In the genomic region with DNA sequence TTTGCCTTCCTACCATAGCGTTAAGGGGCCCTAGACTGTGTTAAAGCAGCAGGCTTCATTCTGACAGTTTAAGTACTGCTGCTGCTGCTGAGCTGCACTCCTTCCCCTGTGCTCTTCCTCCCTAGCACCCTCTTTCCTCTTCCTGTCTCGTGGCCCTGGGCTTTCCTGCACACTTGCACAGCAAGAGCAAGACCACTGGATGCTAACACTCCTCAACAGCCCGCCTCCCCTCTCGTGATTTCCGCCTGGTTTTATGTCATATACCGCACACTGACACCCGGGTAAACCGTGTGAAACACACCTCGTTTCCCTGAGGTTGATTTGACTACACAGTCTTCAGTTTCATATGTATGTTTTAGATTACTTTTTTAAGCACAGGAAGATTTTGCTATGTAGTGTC, we compare ENCODE assay signal across 27 mouse cellular contexts.
A peak's percentile ranks its signal among the peaks of the same experiment; 100 is the strongest.
DNase-seq lines count a peak whose midpoint lies in the region.
"Had no signal": no experiment of that assay in that cellular context is flagged by ENCODE, and none has a peak within 500 bp of the region (broad histone marks: within the 10 kb centered on the region; RNA-seq: fewer than 3 reads in every experiment).

No protein-coding gene starts in this region.

- H3K36me3 ChIP-seq in macrophage (ENCODE audit: inconsistent target), result peaks cover 50% of the 10 kb centered on the region

- peak; percentile 58 for DNase-seq in heart, adult 11 months
- DNase-seq in heart, adult 8-10 months (ENCODE audit: low spot score), result no peak
- DNase-seq in naive thymus-derived CD4-positive, alpha-beta T cell, adult 2 months (ENCODE audit: low read depth), result peak; percentile 36
- no peak for DNase-seq in adipocyte (ENCODE audit: low spot score)
- no peak for DNase-seq in adrenal gland, postnatal 36 days
- no peak for DNase-seq in thymus, adult 18-20 months
- DNase-seq: adrenal gland, adult 2 months; cerebellum, adult 2 months; cerebellum, postnatal 14 days; gastrocnemius, postnatal 14 days; heart, adult 18-20 months; heart, postnatal 4 days; kidney, adult 2 months; kidney, postnatal 36 days; left cerebral cortex, postnatal 4 days; liver, postnatal 0 days; lung, postnatal 36 days; right cerebral cortex, postnatal 4 days had no signal

- no peak overlapping the region for H3K4me3 ChIP-seq in macrophage (ENCODE audit: inconsistent target)
- H3K4me3 ChIP-seq: embryonic facial prominence, embryonic 10.5 days; embryonic facial prominence, embryonic 15.5 days; forebrain, embryonic 13.5 days; heart, embryonic 12.5 days; hindbrain, embryonic 15.5 days; intestine, embryonic 15.5 days; liver, embryonic 12.5 days; neural tube, embryonic 15.5 days had no signal

- H3K79me2 ChIP-seq in macrophage (ENCODE audit: inconsistent target), result no peaks in the 10 kb centered on the region

- WGBS in macrophage (ENCODE audit: missing documents), result 61% methylated on average over 8 of the region's 9 CpGs

- peak overlapping the region; percentile 10; the same call in 1 of the 2 replicates for H3K27ac ChIP-seq in macrophage
- H3K27ac ChIP-seq: embryonic facial prominence, embryonic 10.5 days; embryonic facial prominence, embryonic 15.5 days; forebrain, embryonic 13.5 days; hindbrain, embryonic 15.5 days; intestine, embryonic 15.5 days; liver, embryonic 12.5 days; neural tube, embryonic 15.5 days had no signal

Comparison
In these comparisons a context has a peak if more than half of its experiments do, and no peak if none do; other contexts are left out.
1. DNase-seq: peak in heart, adult 11 months (single experiment) and naive thymus-derived CD4-positive, alpha-beta T cell, adult 2 months (single experiment); none in heart, adult 8-10 months (single experiment), adipocyte (single experiment), adrenal gland, postnatal 36 days (0 of 2) and thymus, adult 18-20 months (0 of 2).